Mouse (Mus musculus): ENCODE results near the gene Gpr176.

Gene Gpr176

GRCm38 (mm10) chr2:118373572-118374279, 507 bp upstream of the Gpr176 start:
- peak; percentile 44 for DNase-seq (ENCODE audit: low read depth)

GRCm38 (mm10) chr2:118372561-118372900, 688 bp downstream of the Gpr176 start:
- DNase-seq (ENCODE audit: low read depth), result no peak

GRCm38 (mm10) chr2:118371841-118372240, 1.4 kb downstream of the Gpr176 start:
- peak; percentile 67 for DNase-seq (ENCODE audit: low read depth)

GRCm38 (mm10) chr2:118355138-118355719, 18.0 kb downstream of the Gpr176 start:
- no peak for DNase-seq (ENCODE audit: low read depth)

- peak; percentile 84 for DNase-seq (ENCODE audit: low read depth)
These were observed 19.3 kb downstream of the Gpr176 start for GRCm38 (mm10) chr2:118353916-118354403.

GRCm38 (mm10) chr2:118353498-118353897, 19.7 kb downstream of the Gpr176 start:
- DNase-seq (ENCODE audit: low read depth), result peak; percentile 87

GRCm38 (mm10) chr2:118345535-118345934, 27.7 kb downstream of the Gpr176 start:
- DNase-seq (ENCODE audit: low read depth), result no peak

- DNase-seq (ENCODE audit: low read depth), result peak; percentile 35
These were observed 29.3 kb downstream of the Gpr176 start for GRCm38 (mm10) chr2:118343897-118344296.

- DNase-seq (ENCODE audit: low read depth), result peak; percentile 43
These were observed 31.9 kb downstream of the Gpr176 start for GRCm38 (mm10) chr2:118341295-118341694.

GRCm38 (mm10) chr2:118336084-118336483, 37.1 kb downstream of the Gpr176 start:
- peak; percentile 53 for DNase-seq (ENCODE audit: low read depth)

GRCm38 (mm10) chr2:118322663-118323062, 50.6 kb downstream of the Gpr176 start:
- no peak for DNase-seq (ENCODE audit: low read depth)

GRCm38 (mm10) chr2:118321804-118322203, 51.4 kb downstream of the Gpr176 start:
- no peak for DNase-seq (ENCODE audit: low read depth)

- no peak for DNase-seq (ENCODE audit: low read depth)
These were observed 52.1 kb downstream of the Gpr176 start for GRCm38 (mm10) chr2:118321094-118321493.

GRCm38 (mm10) chr2:118320519-118320918, 52.7 kb downstream of the Gpr176 start:
- no peak for DNase-seq (ENCODE audit: low read depth)

GRCm38 (mm10) chr2:118319176-118319575, 54.0 kb downstream of the Gpr176 start:
- peak; percentile 90 for DNase-seq (ENCODE audit: low read depth)

GRCm38 (mm10) chr2:118316939-118317338, 56.3 kb downstream of the Gpr176 start:
- no peak for DNase-seq (ENCODE audit: low read depth)

GRCm38 (mm10) chr2:118315656-118316402, 57.4 kb downstream of the Gpr176 start:
- no peak for DNase-seq (ENCODE audit: low read depth)

- DNase-seq (ENCODE audit: low read depth), result no peak
These were observed 65.7 kb downstream of the Gpr176 start for GRCm38 (mm10) chr2:118307561-118307960.

- DNase-seq (ENCODE audit: low read depth), result no peak
These were observed 66.3 kb downstream of the Gpr176 start for GRCm38 (mm10) chr2:118306966-118307365.

- DNase-seq (ENCODE audit: low read depth), result no peak
These were observed 66.7 kb downstream of the Gpr176 start for GRCm38 (mm10) chr2:118306522-118306895.

GRCm38 (mm10) chr2:118305827-118306521, 67.2 kb downstream of the Gpr176 start:
- DNase-seq (ENCODE audit: low read depth), result no peak

- no peak for DNase-seq (ENCODE audit: low read depth)
These were observed 69.8 kb downstream of the Gpr176 start for GRCm38 (mm10) chr2:118303456-118303855.

All from NIH3T3 (cell line).